Mouse (Mus musculus) forebrain, embryonic 16.5 days (tissue): Measurements from ENCODE around the gene Cldn16. TPM values are rescaled to one million over a fixed set of nuclear protein-coding genes. Genes with fewer than 3 reads are reported as not detected.
"Not testable (repeated sequence)": the region's sequence is repeated elsewhere in the genome, so short reads cannot be mapped to it uniquely, and the experiment has no call there.

ENCODE experiments used
- ATAC-seq: fragments of 200-750 bp; cut with Nextera tagmentation; 2 replicates; pipeline ENCODE4 v1.8.0; 2017; ENCODE audit warnings: mild to moderate bottlenecking, moderate library complexity
- H3K27ac ChIP-seq: fragments of 300-500 bp; sonication (generic); 2 replicates; pipeline ENCODE4 v1.5.1; 2014; ENCODE audit warnings: low read length, control low read depth
- H3K27me3 ChIP-seq: fragments of 300-500 bp; sonication (generic); replicated peaks from 2 replicates; pipeline ENCODE4 v1.6.1; 2014; ENCODE audit warnings: low read length; ENCODE audit not compliant: control insufficient read depth, insufficient read depth
- H3K36me3 ChIP-seq: fragments of 300-500 bp; sonication (generic); 2 replicates; pipeline ENCODE4 v1.6.1; 2014; ENCODE audit not compliant: control insufficient read depth, insufficient read depth
- H3K4me1 ChIP-seq: fragments of 300-500 bp; sonication (generic); replicated peaks from 2 replicates; pipeline ENCODE4 v1.6.1; 2014; ENCODE audit warnings: low read length; ENCODE audit not compliant: control insufficient read depth, insufficient read depth
- H3K4me2 ChIP-seq: fragments of 300-500 bp; sonication (generic); 2 replicates; pipeline ENCODE4 v1.6.1; 2014; ENCODE audit warnings: mild to moderate bottlenecking, low read length, control low read depth
- H3K4me3 ChIP-seq: fragments of 300-500 bp; sonication (generic); replicated peaks from 2 replicates; pipeline ENCODE4 v1.5.1; 2014; ENCODE audit warnings: mild to moderate bottlenecking, low read length, control low read depth
- H3K9ac ChIP-seq: fragments of 300-500 bp; sonication (generic); replicated peaks from 2 replicates; pipeline ENCODE4 v1.6.1; 2014; ENCODE audit warnings: low read depth, low read length, control low read depth
- H3K9me3 ChIP-seq: fragments of 300-500 bp; sonication (generic); 2 replicates; pipeline ENCODE4 v1.6.1; 2016; ENCODE audit warnings: low read length; ENCODE audit not compliant: control insufficient read depth
- WGBS: fragments of 180-500 bp; shearing (Covaris S2); extraction: QIAGEN DNeasy Blood & Tissue Kit; methylation state at CpG from one replicate; pipeline ENCODE4 v1.1.7; 2014; 5-methylcytosine and 5-hydroxymethylcytosine counted together
- polyA plus RNA-seq: library from polyadenylated mRNA; unstranded; fragments of >200 nt; fragmentation: Nextera tagmentation; extraction: Ambion mirVana; gene quantifications from 2 replicates; pipeline ENCODE4 v1.2.1, GENCODE M21; 2015

The Cldn16 gene
- polyA plus RNA-seq, 1 experiment from 2014 or later, result not detected

DNA sequence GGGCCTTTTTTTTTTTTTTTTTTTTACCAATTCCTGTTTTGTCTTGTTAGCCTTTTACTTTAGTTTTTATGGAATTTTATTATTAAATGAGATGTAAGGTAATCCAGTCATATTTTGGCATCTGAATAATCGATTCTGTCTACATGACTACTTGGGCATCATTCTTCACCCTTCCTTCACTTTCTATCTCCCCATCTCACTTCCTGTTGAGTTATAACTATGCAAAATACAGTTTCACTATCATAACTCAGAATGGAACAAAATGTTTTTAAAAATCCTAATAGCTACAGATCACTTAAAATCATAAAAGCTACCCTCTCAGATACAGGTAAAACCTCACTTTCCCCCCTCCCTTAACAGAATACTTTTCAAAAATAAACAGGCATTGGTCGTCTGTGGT is 6.8 kb upstream of the Cldn16 start:
- H3K27me3 ChIP-seq, result no peaks in the 10 kb centered on the region
- whole genome bisulfite sequencing, result 89% methylated on average over 2 of the region's 2 CpGs
- no peak for ATAC-seq

DNA sequence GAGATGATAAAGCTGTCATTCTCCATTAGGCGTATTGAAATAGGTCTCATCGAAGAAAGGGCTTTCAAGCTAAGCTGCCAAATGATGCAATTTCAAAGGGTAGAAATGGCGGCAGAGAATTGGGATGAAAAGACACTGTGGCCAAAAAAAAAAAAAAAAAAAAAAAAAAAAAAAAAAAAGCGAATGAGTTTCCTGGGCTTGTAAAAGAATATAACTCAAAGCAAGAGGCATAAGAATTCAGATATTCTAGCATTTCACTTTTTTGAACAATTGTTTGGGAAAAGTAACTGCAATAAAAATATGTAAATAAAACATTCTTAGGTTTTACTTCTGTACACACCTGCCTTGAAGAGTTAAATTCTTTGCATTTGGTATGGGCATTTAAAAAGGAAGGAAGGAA is 3.6 kb downstream of the Cldn16 start:
- Histone ChIP-seq H3K27ac (no peak overlapping the region), H3K27me3 (no peaks in the 10 kb centered on the region), H3K4me2 (no peak overlapping the region), H3K4me1 (no peaks in the 10 kb centered on the region), H3K9me3 (no peaks in the 10 kb centered on the region), H3K4me3 (no peak overlapping the region), H3K9ac (no peak overlapping the region), H3K36me3 (no peaks in the 10 kb centered on the region)
- no peak for ATAC-seq
- 84% methylated on average over 4 of the region's 4 CpGs for WGBS

More for the DNA sequence above, 6.8 kb upstream of the Cldn16 start:
- Histone ChIP-seq H3K9me3 (no peaks in the 10 kb centered on the region), H3K4me1 (no peaks in the 10 kb centered on the region), H3K27ac (no peak overlapping the region), H3K4me3 (no peak overlapping the region), H3K36me3 (no peaks in the 10 kb centered on the region), H3K9ac (no peak overlapping the region), H3K4me2 (no peak overlapping the region)

DNA sequence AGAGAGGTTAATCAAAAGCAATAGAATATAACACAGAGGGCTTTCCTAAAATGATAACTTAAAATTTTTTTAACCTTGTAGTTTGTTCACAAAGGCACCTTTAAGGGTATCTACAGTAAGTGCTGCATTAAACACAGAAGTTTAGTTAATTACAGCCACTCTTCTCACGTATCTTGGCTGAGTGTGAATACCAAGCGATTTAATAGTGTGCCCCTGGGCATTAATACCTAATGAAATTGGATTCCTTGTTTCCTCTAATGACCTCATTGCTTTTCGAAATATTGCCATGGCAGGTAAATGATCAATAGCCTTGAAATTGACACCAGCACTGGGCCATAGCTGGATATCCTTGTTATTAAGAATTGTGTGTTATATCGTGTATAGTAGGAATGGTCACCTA is 8.3 kb downstream of the Cldn16 start:
- no peaks in the 10 kb centered on the region for H3K4me1 ChIP-seq
- H3K4me3 ChIP-seq, result no peak overlapping the region
- ATAC-seq, result no peak
- no peak overlapping the region for H3K9ac ChIP-seq
- no peak overlapping the region for H3K27ac ChIP-seq
- no peaks in the 10 kb centered on the region for H3K27me3 ChIP-seq
- no peak overlapping the region for H3K4me2 ChIP-seq
- WGBS, result 47% methylated on average over 4 of the region's 4 CpGs
- no peaks in the 10 kb centered on the region for H3K36me3 ChIP-seq
- no peaks in the 10 kb centered on the region for H3K9me3 ChIP-seq

DNA sequence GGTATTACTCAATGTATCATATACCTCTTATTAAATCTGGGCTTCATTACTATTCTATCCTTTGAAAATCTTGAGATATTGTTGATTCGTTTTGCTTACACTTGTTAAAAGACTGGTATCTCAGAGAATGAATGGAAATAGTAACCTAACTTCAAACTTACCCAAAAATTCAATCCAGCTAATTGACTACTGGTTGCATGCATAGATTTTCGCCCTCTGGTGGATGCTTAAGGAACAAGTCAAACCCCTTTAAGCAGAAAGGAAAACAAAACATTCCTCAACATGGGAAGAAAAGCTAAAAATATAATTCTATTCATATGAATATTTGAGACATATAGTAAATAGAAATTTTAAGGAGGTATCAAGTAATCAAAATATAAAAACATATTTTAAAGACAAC is 32.8 kb downstream of the Cldn16 start:
- H3K27me3 ChIP-seq, result no peaks in the 10 kb centered on the region
- WGBS, result 14% methylated on average over 2 of the region's 2 CpGs
- no peaks in the 10 kb centered on the region for H3K9me3 ChIP-seq

DNA sequence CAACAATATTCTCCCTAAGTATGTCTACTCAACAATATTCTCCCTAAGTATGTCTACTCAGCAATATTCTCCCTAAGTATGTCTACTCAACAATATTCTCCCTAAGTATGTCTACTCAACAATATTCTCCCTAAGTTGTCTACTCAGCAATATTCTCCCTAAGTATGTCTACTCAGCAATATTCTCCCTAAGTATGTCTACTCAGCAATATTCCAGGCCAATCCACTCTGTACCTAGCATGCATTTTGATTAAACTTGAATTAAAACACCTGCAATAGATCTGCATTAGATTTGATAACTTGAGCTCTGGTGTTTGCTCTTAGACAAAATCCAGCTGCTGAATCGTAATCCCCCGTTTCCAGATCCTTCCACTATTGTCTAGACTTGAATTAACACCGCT is 36.8 kb downstream of the Cldn16 start:
- not testable (repeated sequence) for ATAC-seq, H3K27me3 ChIP-seq, H3K4me3 ChIP-seq, H3K9ac ChIP-seq, H3K4me2 ChIP-seq, H3K27ac ChIP-seq, H3K36me3 ChIP-seq, H3K4me1 ChIP-seq, H3K9me3 ChIP-seq
- 96% methylated on average over 3 of the region's 3 CpGs for WGBS

More for the DNA sequence above, 32.8 kb downstream of the Cldn16 start:
- Histone ChIP-seq H3K4me1 (no peaks in the 10 kb centered on the region), H3K4me3 (no peak overlapping the region), H3K9ac (no peak overlapping the region), H3K27ac (no peak overlapping the region), H3K36me3 (no peaks in the 10 kb centered on the region), H3K4me2 (no peak overlapping the region)
- no peak for ATAC-seq

DNA sequence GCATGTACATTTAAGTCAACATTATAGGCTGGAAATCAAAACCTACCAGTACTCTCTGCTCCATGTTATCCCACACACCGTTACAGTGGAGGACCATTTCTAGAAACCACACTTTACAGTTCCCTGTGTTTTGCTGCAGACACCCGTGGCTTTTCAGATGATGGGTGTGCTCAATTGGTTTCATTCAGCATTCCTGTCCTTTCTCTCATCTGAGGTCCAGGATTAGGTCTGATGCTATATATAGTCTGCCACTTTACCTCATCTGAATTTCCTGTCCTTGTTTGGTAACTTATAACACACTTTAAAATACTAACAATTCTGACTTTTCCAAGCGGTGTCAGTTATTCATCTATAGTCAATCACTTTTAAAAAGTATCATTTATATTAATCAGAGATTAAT is 37.8 kb downstream of the Cldn16 start:
- no peak overlapping the region for H3K4me2 ChIP-seq
- no peak overlapping the region for H3K4me3 ChIP-seq
- H3K27ac ChIP-seq, result no peak overlapping the region
- H3K4me1 ChIP-seq, result no peaks in the 10 kb centered on the region
- no peak for ATAC-seq
- no peaks in the 10 kb centered on the region for H3K27me3 ChIP-seq
- no peaks in the 10 kb centered on the region for H3K9me3 ChIP-seq
- no peak overlapping the region for H3K9ac ChIP-seq
- 89% methylated on average over 3 of the region's 3 CpGs for WGBS
- no peaks in the 10 kb centered on the region for H3K36me3 ChIP-seq

DNA sequence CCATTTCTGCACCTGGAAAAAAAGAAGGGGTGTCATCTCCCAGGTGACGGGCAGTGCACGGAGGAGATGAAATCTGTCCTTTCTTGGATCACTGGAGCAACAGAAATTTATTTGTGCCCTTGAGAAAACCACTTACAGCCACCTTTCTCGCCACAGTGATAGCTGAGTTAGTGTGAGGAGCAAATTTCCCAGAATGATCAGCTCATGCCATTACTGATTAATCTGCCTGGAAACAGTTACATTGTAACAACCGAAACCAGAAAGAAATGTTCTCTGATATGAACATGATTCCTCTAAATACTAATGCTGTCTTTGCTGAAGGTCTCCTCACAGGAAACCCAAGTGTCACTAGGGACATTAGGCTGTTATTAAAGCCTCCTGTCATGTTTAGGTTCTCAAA is 42.0 kb downstream of the Cldn16 start:
- no peak overlapping the region for H3K9ac ChIP-seq
- H3K4me1 ChIP-seq, result no peaks in the 10 kb centered on the region
- no peaks in the 10 kb centered on the region for H3K36me3 ChIP-seq
- WGBS, result 84% methylated on average over 4 of the region's 4 CpGs
- no peaks in the 10 kb centered on the region for H3K9me3 ChIP-seq
- H3K27ac ChIP-seq, result no peak overlapping the region
- H3K27me3 ChIP-seq, result no peaks in the 10 kb centered on the region
- ATAC-seq, result no peak
- H3K4me2 ChIP-seq, result no peak overlapping the region
- H3K4me3 ChIP-seq, result no peak overlapping the region

DNA sequence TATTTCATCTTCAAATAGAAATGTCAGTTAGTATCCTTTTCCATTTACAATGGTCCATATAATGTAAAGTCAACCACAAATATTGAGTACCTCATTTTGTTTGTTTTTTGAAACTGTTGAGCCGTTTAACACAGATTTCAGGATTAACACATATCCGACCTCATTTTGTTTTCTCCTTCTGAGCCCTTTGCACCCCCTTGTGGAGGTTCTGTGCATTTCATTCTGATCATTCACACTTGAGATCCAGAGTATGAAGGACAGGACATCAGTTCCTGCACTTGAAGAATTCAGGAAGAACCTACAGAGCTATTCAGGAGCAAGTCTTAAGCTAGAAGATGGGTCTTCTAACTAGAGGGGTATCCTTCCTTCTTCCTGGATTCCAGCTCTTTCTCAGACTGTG is 56.7 kb downstream of the Cldn16 start:
- Histone ChIP-seq H3K36me3 (no peaks in the 10 kb centered on the region), H3K9ac (no peak overlapping the region), H3K9me3 (no peaks in the 10 kb centered on the region), H3K4me1 (no peaks in the 10 kb centered on the region), H3K27me3 (no peaks in the 10 kb centered on the region), H3K4me3 (no peak overlapping the region), H3K27ac (no peak overlapping the region), H3K4me2 (no peak overlapping the region)
- WGBS, result 55% methylated on average over 2 of the region's 2 CpGs
- ATAC-seq, result no peak

DNA sequence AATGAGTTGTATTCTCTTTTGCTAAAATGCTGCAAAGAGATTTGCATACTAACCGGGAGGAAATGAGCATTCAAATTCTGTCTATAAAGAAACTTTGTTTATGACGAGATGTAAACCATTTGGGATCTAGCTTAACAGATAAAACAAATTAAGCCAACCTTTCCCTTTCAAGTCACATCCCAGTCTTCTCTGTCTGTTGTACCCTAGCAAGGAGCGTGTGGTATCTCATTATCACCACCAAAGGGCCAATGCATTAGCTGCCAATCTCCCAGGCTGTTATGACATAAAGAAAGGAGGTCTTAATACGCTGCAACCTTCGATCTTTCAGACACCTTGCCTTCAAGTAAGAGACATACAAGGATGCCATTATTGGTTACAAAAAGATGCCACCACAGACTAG is 62.9 kb downstream of the Cldn16 start:
- Histone ChIP-seq H3K9me3 (no peaks in the 10 kb centered on the region), H3K27me3 (no peaks in the 10 kb centered on the region), H3K27ac (peak overlapping the region; percentile 35; the same call in 1 of the 2 replicates), H3K4me2 (no peak overlapping the region), H3K4me3 (no peak overlapping the region), H3K4me1 (peaks cover 10% of the 10 kb centered on the region), H3K36me3 (no peaks in the 10 kb centered on the region), H3K9ac (no peak overlapping the region)
- no peak for ATAC-seq
- 35% methylated on average over 5 of the region's 5 CpGs for WGBS

DNA sequence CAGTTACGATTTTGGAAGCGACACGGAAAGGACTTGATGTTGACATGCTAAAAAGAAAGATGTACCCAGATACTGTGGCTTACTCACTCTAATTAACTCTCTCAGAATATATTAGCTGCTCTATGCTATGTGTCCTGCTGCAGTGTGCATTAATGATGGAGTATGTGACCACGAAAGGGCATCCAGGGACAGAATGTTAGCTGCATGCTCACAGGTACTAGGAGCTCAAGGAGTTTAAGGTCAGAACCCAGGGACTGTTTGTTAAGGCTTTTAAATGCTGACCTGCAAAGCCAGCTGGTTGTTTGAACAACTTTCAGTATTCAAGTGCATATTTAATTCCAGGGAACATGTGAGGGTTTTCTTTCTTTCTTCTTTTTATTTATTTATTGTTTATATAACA is 63.7 kb downstream of the Cldn16 start, which contains the start of gene Tmem207:
TSS of gene Tmem207 (minus strand) at position 101 of the 400 bp plus-strand sequence.
- no peak for ATAC-seq
- WGBS, result 66% methylated on average over 4 of the region's 4 CpGs
- Histone ChIP-seq H3K4me3 (no peak within 1 kb of the TSS), H3K27me3 (no peaks in the 10 kb centered on the region), H3K9ac (no peak within 1 kb of the TSS), H3K4me2 (no peak within 1 kb of the TSS), H3K4me1 (peaks cover 10% of the 10 kb centered on the region), H3K27ac (peak within 1 kb of the TSS; percentile 35; the same call in 1 of the 2 replicates), H3K36me3 (no peaks in the 10 kb centered on the region), H3K9me3 (no peaks in the 10 kb centered on the region)
